Mouse (Mus musculus) thymus, postnatal 0 days (tissue): Measurements from ENCODE around the gene Ppp1r8. TPM values are rescaled to one million over a fixed set of nuclear protein-coding genes. Genes with fewer than 3 reads are reported as not detected.

Experiments used
- DNase-seq: peaks from one replicate; pipeline ENCODE4 v3.0.0-alpha.2; 2015; ENCODE audit warnings: low spot score
- polyA plus RNA-seq: library from polyadenylated mRNA; unstranded; fragments of >200 nt; fragmentation: Nextera tagmentation; extraction: Ambion mirVana; gene quantifications from 2 replicates; pipeline ENCODE4 v1.2.1, GENCODE M21; 2015

The Ppp1r8 gene
- polyA plus RNA-seq, 1 experiment from 2014 or later = 51.0 TPM

- no peak for DNase-seq
These were observed 59.2 kb downstream of the Ppp1r8 start for GRCm38 (mm10) chr4:132783732-132784131.

- DNase-seq = no peak
These were observed 62.7 kb downstream of the Ppp1r8 start for GRCm38 (mm10) chr4:132780288-132780687.

GRCm38 (mm10) chr4:132778562-132779201, 64.3 kb downstream of the Ppp1r8 start:
- DNase-seq = no peak

Other genes with a start within 250 kb of the Ppp1r8 start
- 20.6 and 26.8 TPM in 2 replicates for gene Eya3, start 204.2 kb downstream of the Ppp1r8 start, polyA plus RNA-seq
- gene Xkr8, start 110.6 kb downstream of the Ppp1r8 start, polyA plus RNA-seq = 3.0 and 3.1 TPM in 2 replicates
- 0.59 and 0.75 TPM in 2 replicates for gene Smpdl3b, start 85.9 kb downstream of the Ppp1r8 start, polyA plus RNA-seq
- 129 and 139 TPM in 2 replicates for gene Rpa2, start 74.8 kb downstream of the Ppp1r8 start, polyA plus RNA-seq
- gene Themis2, start 46.8 kb downstream of the Ppp1r8 start, polyA plus RNA-seq = 2.7 and 2.9 TPM in 2 replicates
- 36.0 and 37.2 TPM in 2 replicates for gene Stx12, start 41.3 kb upstream of the Ppp1r8 start, polyA plus RNA-seq
- 45.4 and 52.4 TPM in 2 replicates for gene Fam76a, start 79.4 kb upstream of the Ppp1r8 start, polyA plus RNA-seq
- 6.0 and 7.8 TPM in 2 replicates for gene Fgr, start 130.9 kb upstream of the Ppp1r8 start, polyA plus RNA-seq
- gene Ahdc1, start 168.1 kb upstream of the Ppp1r8 start, polyA plus RNA-seq = 5.3 and 8.0 TPM in 2 replicates